Mouse (Mus musculus) thymus, adult 2 months (tissue): ENCODE measurements around the gene Atf6.

Experiments used
- CTCF ChIP-seq: fragments of 200-500 bp; IDR thresholded peaks from 2 replicates; pipeline ENCODE4 v1.5.1; 2012; ENCODE audit warnings: mild to moderate bottlenecking, control low read depth, low read length, moderate library complexity, borderline replicate concordance; ENCODE audit not compliant: control insufficient read depth, poor library complexity, insufficient read depth; ENCODE audit errors: extremely low read depth
- POLR2A ChIP-seq: fragments of 200-500 bp; IDR thresholded peaks from 2 replicates; pipeline ENCODE4 v1.6.1; 2012; ENCODE audit warnings: mild to moderate bottlenecking, low read length, control low read depth, moderate library complexity; ENCODE audit not compliant: control insufficient read depth, poor library complexity, insufficient read depth; ENCODE audit errors: extremely low read depth

DNA sequence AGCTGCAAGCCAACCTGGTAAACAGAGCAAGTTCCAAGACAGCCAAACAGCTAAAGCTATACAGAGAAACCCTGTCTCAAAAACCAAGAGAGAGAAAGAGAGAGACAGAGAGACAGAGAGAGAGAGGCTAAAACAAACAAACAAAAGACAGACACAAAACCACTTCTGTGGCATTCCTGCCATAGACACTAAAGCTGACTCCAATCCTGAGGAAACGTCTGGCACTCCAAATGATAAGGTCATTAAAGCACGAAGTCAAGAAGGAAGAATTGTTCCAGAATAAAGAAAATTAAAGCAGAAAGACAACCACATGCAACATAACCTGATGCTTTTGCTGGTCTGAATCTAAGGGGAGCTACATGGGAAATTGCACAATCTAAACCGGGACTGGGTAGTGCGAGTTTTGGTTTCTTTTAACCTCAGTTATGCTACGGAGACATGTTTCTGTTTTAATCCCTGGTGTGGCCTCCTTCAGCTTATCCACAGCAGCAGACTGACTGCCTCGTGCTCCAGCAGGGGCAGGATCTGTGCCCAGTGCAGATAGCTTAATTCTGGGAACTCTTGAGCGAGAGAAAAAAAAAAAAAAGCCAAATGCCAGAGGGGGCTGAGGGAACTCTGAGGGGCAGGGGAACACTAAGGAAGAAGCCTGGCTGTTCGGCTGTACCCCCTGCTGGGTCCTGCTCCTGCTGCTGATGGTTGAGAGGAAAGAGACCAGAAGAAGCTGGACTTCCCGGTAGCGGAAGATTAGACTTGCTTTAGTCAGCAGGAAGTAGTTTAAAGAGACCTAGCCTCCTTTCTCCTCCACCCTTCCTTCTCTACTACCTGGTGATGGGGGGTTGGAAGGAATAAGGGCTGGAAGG, 21.9 kb downstream of the Atf6 start:
- no peak for TF ChIP-seq CTCF
- no peak for TF ChIP-seq POLR2A
